Comparison of ENCODE assay signal across 9 mouse cellular contexts in the genomic region with DNA sequence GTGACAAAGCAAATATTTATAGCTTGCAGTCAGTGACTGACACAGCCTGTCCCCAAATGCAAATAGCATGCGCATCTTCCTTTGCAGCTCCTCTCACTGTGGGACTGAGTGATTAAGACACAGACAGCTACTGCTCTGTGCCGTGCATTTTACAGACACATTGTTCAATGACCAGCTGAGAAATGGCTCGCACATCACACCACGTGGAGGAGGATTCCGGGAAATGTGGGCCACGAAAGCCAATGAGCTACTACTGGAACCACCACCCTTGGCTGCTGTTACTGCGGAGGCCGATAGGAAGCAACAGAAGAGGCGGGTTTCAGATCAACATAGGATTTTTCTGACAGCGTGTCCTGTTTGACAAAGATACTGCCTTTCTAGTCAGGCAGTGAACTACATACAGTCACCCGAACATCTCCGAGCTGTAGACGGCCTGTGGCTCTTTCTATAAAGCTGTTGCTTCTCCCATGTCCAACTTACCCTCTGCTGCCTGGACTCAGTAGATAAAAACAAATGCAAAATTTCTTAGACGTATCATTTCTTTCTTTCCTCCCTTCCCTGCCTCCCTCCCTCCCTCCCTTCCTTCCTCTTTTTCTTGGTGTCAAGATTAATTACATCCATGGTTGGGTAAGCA. TPM values are rescaled to one million over a fixed set of nuclear protein-coding genes. Genes with fewer than 3 reads are reported as not detected.
A peak's percentile ranks its signal among the peaks of the same experiment; 100 is the strongest.
DNase-seq lines count a peak whose midpoint lies in the region; ATAC-seq and TF ChIP-seq lines count a peak whose summit lies in the region.
"Had no signal": no experiment of that assay in that cellular context is flagged by ENCODE, and none has a peak within 500 bp of the region (broad histone marks: within the 10 kb centered on the region; RNA-seq: fewer than 3 reads in every experiment).

No protein-coding gene starts in this region.

- TF ChIP-seq POLR2A in cerebellum, adult 2 months (IDR thresholded peaks at IDR 0.05; ENCODE audit: borderline replicate concordance, insufficient read depth, low read length): no peak

- ATAC-seq in heart, postnatal 0 days (ENCODE audit: insufficient read depth, low read depth): peak; percentile 57; the same call in 1 of the 2 replicates
- peak; percentile 49; the same call in 1 of the 2 replicates for ATAC-seq in midbrain, postnatal 0 days (ENCODE audit: low FRiP score)

- no peak for TF ChIP-seq EP300 in heart, postnatal 0 days (IDR thresholded peaks at IDR 0.05; ENCODE audit: low read depth)

- H3K27me3 ChIP-seq in heart, postnatal 0 days (ENCODE audit: control insufficient read depth, insufficient read depth, low read length): no peaks in the 10 kb centered on the region
- no peaks in the 10 kb centered on the region for H3K27me3 ChIP-seq in midbrain, postnatal 0 days (ENCODE audit: insufficient read depth, low read length)
- no peaks in the 10 kb centered on the region for H3K27me3 ChIP-seq in cerebellum, adult 2 months (ENCODE audit: control insufficient read depth, insufficient read depth, low read length)
- H3K27me3 ChIP-seq: heart, embryonic 13.5 days had no signal

- no peak overlapping the region for H3K4me3 ChIP-seq in heart, postnatal 0 days (ENCODE audit: low read depth, low read length)
- no peak overlapping the region for H3K4me3 ChIP-seq in midbrain, postnatal 0 days (ENCODE audit: low read depth, low read length)
- H3K4me3 ChIP-seq in cerebellum, adult 2 months (replicated peaks; ENCODE audit: insufficient read depth, low read depth, low read length): no peak overlapping the region
- H3K4me3 ChIP-seq: heart, embryonic 13.5 days had no signal

- peak; percentile 21 for DNase-seq in urinary bladder, postnatal 25 days (ENCODE audit: low spot score)
- no peak for DNase-seq in urinary bladder, postnatal 10 days (ENCODE audit: low spot score)
- DNase-seq in heart, postnatal 0 days (ENCODE audit: low spot score): peak; percentile 56
- DNase-seq in left cerebral cortex, postnatal 14 days (ENCODE audit: low spot score in 2 of 2): peak; percentile 58 to 80
- peak; percentile 60 for DNase-seq in midbrain, postnatal 0 days (ENCODE audit: low spot score)
- DNase-seq in adrenal gland, adult 2 months: no peak
- DNase-seq in cerebellum, adult 2 months: no peak
- DNase-seq in cerebellum, adult 18-20 months: no peak

- TF ChIP-seq CTCF in heart, postnatal 0 days (IDR thresholded peaks at IDR 0.05; ENCODE audit: low read depth): no peak
- no peak for TF ChIP-seq CTCF in midbrain, postnatal 0 days (IDR thresholded peaks at IDR 0.05)
- no peak for TF ChIP-seq CTCF in cerebellum, adult 2 months (IDR thresholded peaks at IDR 0.05; ENCODE audit: borderline replicate concordance, insufficient read depth, low read depth, low read length)

- WGBS in heart, postnatal 0 days: 62% methylated on average over 14 of the region's 14 CpGs
- WGBS in midbrain, postnatal 0 days: 41% methylated on average over 14 of the region's 14 CpGs
- 59% methylated on average over 14 of the region's 14 CpGs for WGBS in cerebellum, adult 2 months

- H3K4me2 ChIP-seq in heart, postnatal 0 days (ENCODE audit: low read depth, low read length): no peak overlapping the region
- no peak overlapping the region for H3K4me2 ChIP-seq in midbrain, postnatal 0 days (ENCODE audit: low read depth, low read length, poor library complexity, severe bottlenecking)
- H3K4me2 ChIP-seq: heart, embryonic 13.5 days had no signal

- no peaks in the 10 kb centered on the region for H3K9me3 ChIP-seq in heart, postnatal 0 days (replicated peaks; ENCODE audit: control insufficient read depth, low read length)
- no peaks in the 10 kb centered on the region for H3K9me3 ChIP-seq in midbrain, postnatal 0 days (ENCODE audit: low read length)
- H3K9me3 ChIP-seq: heart, embryonic 13.5 days had no signal

- H3K27ac ChIP-seq in heart, postnatal 0 days (ENCODE audit: low read depth): 0 out of 2 replicates have a peak overlapping the region, but pooled peaks have one; percentile 36
- peak overlapping the region; percentile 38; the same call in 1 of the 2 replicates for H3K27ac ChIP-seq in midbrain, postnatal 0 days (ENCODE audit: low read depth, low read length)
- H3K27ac ChIP-seq in cerebellum, adult 2 months (ENCODE audit: insufficient read depth, low read length): no peak overlapping the region

- intact Hi-C loops in left cerebral cortex, postnatal 14 days (cut with DNase I): no loop called here

- no peak overlapping the region for H3K9ac ChIP-seq in heart, postnatal 0 days (replicated peaks; ENCODE audit: low read depth, low read length)
- H3K9ac ChIP-seq in midbrain, postnatal 0 days (replicated peaks; ENCODE audit: low read length, poor library complexity, severe bottlenecking): no peak overlapping the region; the same call in 1 of the 2 replicates
- H3K9ac ChIP-seq: heart, embryonic 13.5 days had no signal

- H3K4me1 ChIP-seq in heart, postnatal 0 days (ENCODE audit: control insufficient read depth, insufficient read depth): no peaks in the 10 kb centered on the region
- no peaks in the 10 kb centered on the region for H3K4me1 ChIP-seq in midbrain, postnatal 0 days (ENCODE audit: insufficient read depth, low read length)
- no peaks in the 10 kb centered on the region for H3K4me1 ChIP-seq in cerebellum, adult 2 months (ENCODE audit: control insufficient read depth, insufficient read depth, low read length)

- peaks cover 32% of the 10 kb centered on the region for H3K36me3 ChIP-seq in heart, postnatal 0 days (replicated peaks; ENCODE audit: control insufficient read depth, insufficient read depth, low read length)
- H3K36me3 ChIP-seq in midbrain, postnatal 0 days (ENCODE audit: insufficient read depth, low read length): peaks cover 21% of the 10 kb centered on the region

RNA-seq across cellular contexts. Expression of a gene that starts 31.9 kb away (rescaled TPM):
- 5.4 and 21.1 TPM in 2 replicates for total RNA-seq in heart, postnatal 0 days (2014; rRNA removed; ENCODE audit: low replicate concordance)
- polyA plus RNA-seq in heart, postnatal 0 days (2015; fragmentation: Nextera tagmentation; extraction: Ambion mirVana): 8.0 and 8.4 TPM in 2 replicates
- 10 to 100 TPM; 55.4 to 56.9 TPM for total RNA-seq in left cerebral cortex, postnatal 14 days (2021)
- total RNA-seq in midbrain, postnatal 0 days (2014; rRNA removed): 38.0 and 51.1 TPM in 2 replicates
- polyA plus RNA-seq in midbrain, postnatal 0 days (2015; fragmentation: Nextera tagmentation; extraction: Ambion mirVana): 23.6 and 31.4 TPM in 2 replicates
- 10 to 100 TPM in 1 of 2 experiments, 1 to 10 TPM in 1; 6.5 to 10.1 TPM for total RNA-seq in adrenal gland, adult 2 months (2021)
- 3.2 and 3.8 TPM in 2 replicates for polyA plus RNA-seq in adrenal gland, adult 2 months (2012; rRNA removed)
- polyA plus RNA-seq in cerebellum, adult 2 months (2012; rRNA removed): 41.0 and 41.7 TPM in 2 replicates

Comparison
In these comparisons a context has a peak if more than half of its experiments do, and no peak if none do; other contexts are left out.
1. DNase-seq: peak in urinary bladder, postnatal 25 days (single experiment), heart, postnatal 0 days (single experiment), left cerebral cortex, postnatal 14 days (2 of 2) and midbrain, postnatal 0 days (single experiment); none in urinary bladder, postnatal 10 days (single experiment), adrenal gland, adult 2 months (single experiment), cerebellum, adult 2 months (0 of 2) and cerebellum, adult 18-20 months (0 of 2).